ENCODE assay signal across 15 mouse cellular contexts in genomic region chr15:74413217-74413616, GRCm38 (mm10).
A peak's percentile ranks its signal among the peaks of the same experiment; 100 is the strongest.
DNase-seq lines count a peak whose midpoint lies in the region; ATAC-seq and TF ChIP-seq lines count a peak whose summit lies in the region.
"Had no signal": no experiment of that assay in that cellular context is flagged by ENCODE, and none has a peak within 500 bp of the region (broad histone marks: within the 10 kb centered on the region; RNA-seq: fewer than 3 reads in every experiment).

No protein-coding gene starts in this region.

- intact Hi-C loops in left cerebral cortex, postnatal 25 days (cut with DNase I) = loop anchor here (5.0 kb wide), 1 partner anchor 416 kb away; no protein-coding TSS in a partner anchor

- no peak overlapping the region for H3K9ac ChIP-seq in forebrain, embryonic 15.5 days (replicated peaks)
- no peak overlapping the region for H3K9ac ChIP-seq in forebrain, embryonic 12.5 days
- no peak overlapping the region for H3K9ac ChIP-seq in midbrain, embryonic 14.5 days (replicated peaks; ENCODE audit: low read length)
- no peak overlapping the region for H3K9ac ChIP-seq in midbrain, embryonic 15.5 days
- H3K9ac ChIP-seq in liver, postnatal 0 days (replicated peaks) = no peak overlapping the region
- H3K9ac ChIP-seq: limb, embryonic 15.5 days had no signal

- TF ChIP-seq CTCF in liver, postnatal 0 days (IDR thresholded peaks at IDR 0.05; ENCODE audit: low read depth) = no peak

- H3K4me3 ChIP-seq in forebrain, embryonic 15.5 days = no peak overlapping the region
- H3K4me3 ChIP-seq in forebrain, embryonic 12.5 days (replicated peaks) = no peak overlapping the region
- no peak overlapping the region for H3K4me3 ChIP-seq in midbrain, embryonic 14.5 days (replicated peaks; ENCODE audit: low read depth, low read length)
- no peak overlapping the region for H3K4me3 ChIP-seq in midbrain, embryonic 15.5 days
- no peak overlapping the region for H3K4me3 ChIP-seq in liver, postnatal 0 days (ENCODE audit: low read depth, low read length)
- H3K4me3 ChIP-seq: limb, embryonic 15.5 days had no signal

- peak; percentile 72; the same call in 1 of the 2 replicates for ATAC-seq in forebrain, embryonic 15.5 days (replicated peaks)
- no peak for ATAC-seq in forebrain, embryonic 12.5 days (ENCODE audit: low FRiP score)
- ATAC-seq in midbrain, embryonic 14.5 days (ENCODE audit: low FRiP score, low TSS enrichment) = no peak
- ATAC-seq in midbrain, embryonic 15.5 days (replicated peaks) = no peak
- no peak for ATAC-seq in liver, postnatal 0 days
- ATAC-seq: intestine, embryonic 16.5 days had no signal

- no peaks in the 10 kb centered on the region for H3K9me3 ChIP-seq in forebrain, embryonic 15.5 days
- H3K9me3 ChIP-seq in forebrain, embryonic 12.5 days = no peaks in the 10 kb centered on the region
- no peaks in the 10 kb centered on the region for H3K9me3 ChIP-seq in midbrain, embryonic 14.5 days (ENCODE audit: control insufficient read depth, low read length)
- no peaks in the 10 kb centered on the region for H3K9me3 ChIP-seq in midbrain, embryonic 15.5 days
- no peaks in the 10 kb centered on the region for H3K9me3 ChIP-seq in liver, postnatal 0 days (ENCODE audit: low read length)
- H3K9me3 ChIP-seq: limb, embryonic 15.5 days had no signal

- H3K4me2 ChIP-seq in forebrain, embryonic 15.5 days (replicated peaks) = no peak overlapping the region
- no peak overlapping the region for H3K4me2 ChIP-seq in forebrain, embryonic 12.5 days
- no peak overlapping the region for H3K4me2 ChIP-seq in midbrain, embryonic 14.5 days (ENCODE audit: low read length)
- no peak overlapping the region for H3K4me2 ChIP-seq in midbrain, embryonic 15.5 days
- H3K4me2 ChIP-seq in liver, postnatal 0 days (ENCODE audit: low read depth, low read length) = no peak overlapping the region
- H3K4me2 ChIP-seq: heart, embryonic 11.5 days; limb, embryonic 15.5 days had no signal

- H3K36me3 ChIP-seq in forebrain, embryonic 15.5 days = no peaks in the 10 kb centered on the region
- no peaks in the 10 kb centered on the region for H3K36me3 ChIP-seq in forebrain, embryonic 12.5 days (replicated peaks)
- no peaks in the 10 kb centered on the region for H3K36me3 ChIP-seq in midbrain, embryonic 14.5 days (ENCODE audit: control insufficient read depth, insufficient read depth, low read length)
- H3K36me3 ChIP-seq in midbrain, embryonic 15.5 days (replicated peaks) = no peaks in the 10 kb centered on the region
- no peaks in the 10 kb centered on the region for H3K36me3 ChIP-seq in liver, postnatal 0 days (replicated peaks; ENCODE audit: insufficient read depth, low read length)
- H3K36me3 ChIP-seq: limb, embryonic 15.5 days had no signal

- peaks cover 23% of the 10 kb centered on the region for H3K4me1 ChIP-seq in forebrain, embryonic 15.5 days
- H3K4me1 ChIP-seq in forebrain, embryonic 12.5 days = peaks cover 16% of the 10 kb centered on the region
- H3K4me1 ChIP-seq in midbrain, embryonic 14.5 days (ENCODE audit: control insufficient read depth, insufficient read depth, low read length) = peaks cover 15% of the 10 kb centered on the region; the same call in 1 of the 2 replicates
- peaks cover 16% of the 10 kb centered on the region; the same call in 1 of the 2 replicates for H3K4me1 ChIP-seq in midbrain, embryonic 15.5 days
- H3K4me1 ChIP-seq in liver, postnatal 0 days (ENCODE audit: insufficient read depth) = no peaks in the 10 kb centered on the region

- no peaks in the 10 kb centered on the region for H3K27me3 ChIP-seq in forebrain, embryonic 15.5 days
- no peaks in the 10 kb centered on the region for H3K27me3 ChIP-seq in forebrain, embryonic 12.5 days
- no peaks in the 10 kb centered on the region for H3K27me3 ChIP-seq in midbrain, embryonic 14.5 days (ENCODE audit: control insufficient read depth, insufficient read depth, low read length)
- no peaks in the 10 kb centered on the region for H3K27me3 ChIP-seq in midbrain, embryonic 15.5 days (replicated peaks)
- H3K27me3 ChIP-seq in liver, postnatal 0 days (ENCODE audit: insufficient read depth, low read length) = no peaks in the 10 kb centered on the region
- H3K27me3 ChIP-seq: limb, embryonic 15.5 days had no signal

- DNase-seq in midbrain, embryonic 14.5 days = peak; percentile 30
- peak; percentile 40 to 47 for DNase-seq in left cerebral cortex, postnatal 25 days (ENCODE audit: low spot score in 2 of 2)
- no peak for DNase-seq in testis, postnatal 10 days (ENCODE audit: low spot score)
- no peak for DNase-seq in liver, postnatal 0 days
- no peak for DNase-seq in heart, adult 11 months
- DNase-seq: adrenal gland, postnatal 14 days; cerebellum, adult 11 months; gastrocnemius, postnatal 10 days; lung, postnatal 36 days had no signal

- 43% methylated on average over 10 of the region's 10 CpGs for WGBS in forebrain, embryonic 15.5 days
- 65% methylated on average over 10 of the region's 10 CpGs for WGBS in forebrain, embryonic 12.5 days
- 78% methylated on average over 10 of the region's 10 CpGs for WGBS in midbrain, embryonic 14.5 days
- 69% methylated on average over 10 of the region's 10 CpGs for WGBS in midbrain, embryonic 15.5 days
- 55% methylated on average over 10 of the region's 10 CpGs for WGBS in liver, postnatal 0 days (ENCODE audit: insufficient replicate concordance)

- TF ChIP-seq EP300 in liver, postnatal 0 days (IDR thresholded peaks at IDR 0.05; ENCODE audit: low read depth) = no peak

- H3K27ac ChIP-seq in forebrain, embryonic 15.5 days (replicated peaks) = peak overlapping the region; percentile 20
- no peak overlapping the region for H3K27ac ChIP-seq in forebrain, embryonic 12.5 days
- H3K27ac ChIP-seq in midbrain, embryonic 14.5 days (replicated peaks; ENCODE audit: low read depth, low read length) = no peak overlapping the region
- no peak overlapping the region for H3K27ac ChIP-seq in midbrain, embryonic 15.5 days
- H3K27ac ChIP-seq in liver, postnatal 0 days (ENCODE audit: low read depth) = no peak overlapping the region
- H3K27ac ChIP-seq: limb, embryonic 15.5 days had no signal

Comparison
In these comparisons a context has a peak if more than half of its experiments do, and no peak if none do; other contexts are left out.
1. DNase-seq: peak in midbrain, embryonic 14.5 days (single experiment) and left cerebral cortex, postnatal 25 days (2 of 2); none in testis, postnatal 10 days (single experiment), liver, postnatal 0 days (single experiment) and heart, adult 11 months (single experiment).